Mouse (Mus musculus) CD4-positive, CD25-positive, alpha-beta regulatory T cell, adult 2 months (primary cell): ENCODE data around the gene Dcst1.
A peak's percentile ranks its signal among the peaks of the same experiment; 100 is the strongest.

Experiments used
- DNase-seq: peaks from one replicate; pipeline ENCODE4 v3.0.0-alpha.2; 2012; ENCODE audit warnings: low read depth, low spot score

Gene Dcst1

DNA sequence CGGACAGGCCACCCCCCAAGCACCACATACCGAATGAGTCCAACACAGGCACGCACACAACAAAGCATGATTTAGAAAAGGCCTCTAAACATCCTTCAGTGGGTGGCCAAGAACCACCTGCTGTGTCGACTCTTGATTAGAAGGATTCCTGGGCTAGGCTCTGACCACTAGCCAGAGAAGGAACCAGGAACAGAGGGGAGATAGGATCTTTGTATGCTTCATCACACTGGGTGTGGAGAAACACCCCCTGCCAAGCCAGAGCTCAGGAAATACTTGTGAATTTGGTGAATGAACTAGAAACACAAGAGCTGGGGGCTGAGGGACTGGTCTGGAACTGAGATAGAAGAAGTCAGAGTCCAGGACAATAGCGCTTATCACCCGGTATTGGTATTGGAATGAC, 28.5 kb downstream of the Dcst1 start:
- DNase-seq, result no peak

- DNase-seq, result no peak
Measured at GRCm38 (mm10) chr3:89333053-89333452, 32.0 kb downstream of the Dcst1 start.

- DNase-seq, result no peak
Measured at GRCm38 (mm10) chr3:89332476-89332875, 32.6 kb downstream of the Dcst1 start.

- no peak for DNase-seq
Measured at GRCm38 (mm10) chr3:89332013-89332412, 33.0 kb downstream of the Dcst1 start.

DNA sequence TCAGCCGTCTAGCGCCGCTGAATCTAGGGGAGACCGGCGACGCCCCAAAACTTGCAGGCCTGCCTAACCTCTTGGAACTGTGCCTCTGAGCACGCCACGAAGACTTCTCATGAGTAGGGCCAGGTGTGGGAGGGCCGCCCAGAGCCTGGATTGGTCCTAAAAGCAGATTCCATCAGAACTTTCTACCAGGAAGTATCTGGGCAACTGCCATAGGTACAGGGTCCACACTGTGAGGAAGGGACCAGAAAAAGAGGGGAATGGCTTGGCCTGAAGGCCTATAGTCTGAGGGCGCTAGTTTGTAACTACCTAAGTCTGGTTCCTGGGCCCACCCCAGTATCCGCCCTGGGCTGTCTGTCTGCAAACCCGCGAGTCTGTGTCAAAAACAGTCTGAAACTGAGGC, 33.5 kb downstream of the Dcst1 start:
- no peak for DNase-seq

- DNase-seq, result no peak
Measured at GRCm38 (mm10) chr3:89330948-89331347, 34.1 kb downstream of the Dcst1 start.

DNA sequence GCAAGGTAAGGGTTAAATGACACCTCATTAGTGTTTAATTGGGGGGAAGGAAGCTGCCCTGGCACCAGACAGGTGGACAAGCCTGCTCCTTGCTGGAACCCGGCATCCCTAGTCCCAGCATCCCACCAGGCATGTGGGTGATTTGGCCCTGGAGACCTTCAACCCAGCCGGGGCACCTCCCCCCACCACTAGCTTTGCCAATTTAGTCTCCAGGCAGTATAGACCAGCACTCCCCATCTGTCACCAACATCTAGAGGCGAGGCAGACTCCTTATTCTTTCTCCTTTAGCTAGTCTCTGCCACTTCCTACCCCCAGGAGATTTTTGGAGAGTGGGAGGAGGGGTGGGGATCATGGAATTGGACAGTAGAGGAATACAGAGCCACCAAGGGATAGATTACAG, 34.7 kb downstream of the Dcst1 start:
- no peak for DNase-seq

GRCm38 (mm10) chr3:89328623-89329022, 36.4 kb downstream of the Dcst1 start:
- no peak for DNase-seq

GRCm38 (mm10) chr3:89327371-89327870, 37.6 kb downstream of the Dcst1 start:
- no peak for DNase-seq

DNA sequence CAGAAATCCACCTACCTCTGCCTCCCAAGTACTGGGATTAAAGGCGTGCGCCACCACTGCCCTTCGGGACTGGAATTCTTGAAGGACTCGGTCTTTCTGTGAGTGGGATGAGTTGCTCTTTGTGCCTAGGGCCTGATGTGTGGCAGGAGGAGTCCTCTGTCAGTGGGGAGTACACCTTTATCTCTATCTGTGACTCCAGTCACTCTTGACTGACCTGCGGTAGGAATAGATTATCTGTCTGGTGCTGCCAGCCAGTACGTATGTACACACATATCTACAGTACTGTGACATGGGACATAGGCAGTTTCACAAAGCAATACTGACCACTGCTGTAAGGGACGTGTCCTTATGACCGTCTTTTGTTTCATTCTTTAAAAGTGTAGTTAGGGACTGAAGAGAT, 39.2 kb downstream of the Dcst1 start:
- DNase-seq, result no peak

GRCm38 (mm10) chr3:89322514-89323165, 42.4 kb downstream of the Dcst1 start, which contains the start of gene Efna3:
TSS of gene Efna3 (minus strand) at chr3:89322965.
- peak; percentile 58 for DNase-seq

DNA sequence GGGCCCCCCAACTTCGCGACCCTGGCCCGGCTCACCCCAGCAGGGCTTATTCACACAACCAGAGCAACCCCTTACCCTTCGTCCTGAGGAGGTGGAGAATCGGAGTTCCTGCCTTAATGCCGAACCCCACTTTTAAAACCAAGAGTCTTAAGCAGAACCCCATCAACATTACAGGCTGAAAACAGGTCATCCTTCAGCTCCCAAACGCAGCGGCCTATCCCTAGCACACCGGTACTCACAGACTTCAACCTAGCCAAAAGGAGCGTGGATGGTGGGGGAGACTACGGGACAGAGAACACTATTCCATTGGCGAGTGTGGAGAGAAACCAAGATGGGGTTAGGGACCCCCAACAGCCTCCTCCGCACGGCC, 42.9 kb downstream of the Dcst1 start:
- no peak for DNase-seq

- peak; percentile 63 for DNase-seq
Measured at GRCm38 (mm10) chr3:89321183-89322130, 43.6 kb downstream of the Dcst1 start.

DNA sequence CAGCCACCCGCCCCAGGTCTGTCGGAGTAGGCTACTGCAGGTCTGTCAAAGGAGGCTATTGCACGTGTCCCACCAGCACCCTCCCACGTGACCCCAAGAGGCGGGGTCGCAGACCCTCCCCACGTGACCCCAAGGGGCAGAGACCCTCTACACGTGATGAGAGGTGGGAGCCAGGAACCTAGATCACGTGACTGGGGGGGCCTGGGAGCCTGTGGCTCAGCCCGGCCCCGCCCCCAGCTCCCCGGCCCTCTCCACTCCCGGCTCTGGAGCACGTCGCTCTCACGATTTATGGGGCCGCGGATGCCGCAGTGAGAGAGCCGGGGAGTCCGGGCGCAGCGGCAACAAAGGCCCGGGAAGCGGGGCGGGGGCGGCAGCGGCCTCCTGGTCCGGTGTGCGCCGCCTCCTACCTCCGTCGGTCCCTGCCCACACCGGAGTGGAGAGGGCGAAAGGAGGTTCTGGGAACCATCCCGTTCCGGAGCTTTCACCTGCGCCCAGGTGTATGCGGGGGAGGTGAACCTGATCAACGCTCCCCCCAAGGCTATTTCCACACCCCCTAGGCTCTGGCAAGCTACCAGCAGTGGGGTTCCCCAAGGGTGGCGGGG, 44.4 kb downstream of the Dcst1 start:
- DNase-seq, result peak; percentile 57

GRCm38 (mm10) chr3:89319591-89320350, 45.3 kb downstream of the Dcst1 start:
- peak; percentile 51 for DNase-seq

GRCm38 (mm10) chr3:89318971-89319590, 46.0 kb downstream of the Dcst1 start:
- peak; percentile 21 for DNase-seq

GRCm38 (mm10) chr3:89318316-89318715, 46.7 kb downstream of the Dcst1 start:
- DNase-seq, result no peak

DNA sequence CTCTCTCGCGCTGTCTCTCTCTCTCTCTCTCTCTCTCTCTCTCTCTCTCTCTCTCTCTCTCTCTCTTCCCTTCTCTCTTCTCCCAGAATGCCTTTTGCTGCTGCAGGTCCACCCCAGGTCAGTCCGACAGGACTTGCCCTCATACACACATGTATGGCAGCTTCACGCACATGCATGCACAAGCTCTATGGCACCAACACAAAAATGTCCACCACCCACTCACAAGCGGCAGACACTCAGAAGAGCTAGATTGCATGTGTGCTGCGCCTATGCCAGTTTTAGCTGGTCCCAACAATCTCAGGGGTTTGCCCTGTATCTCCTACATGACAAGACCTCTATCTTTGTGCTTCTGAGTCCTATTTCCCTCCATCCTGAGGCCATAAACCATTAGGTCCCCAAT, 47.8 kb downstream of the Dcst1 start:
- no peak for DNase-seq

- peak; percentile 84 for DNase-seq
Measured at GRCm38 (mm10) chr3:89316833-89317232, 48.2 kb downstream of the Dcst1 start.

GRCm38 (mm10) chr3:89315930-89316831, 48.9 kb downstream of the Dcst1 start:
- DNase-seq, result peak; percentile 60
